Mouse (Mus musculus) C2C12 (cell line): ENCODE measurements around the gene Taok2. TPM values are rescaled to one million over a fixed set of nuclear protein-coding genes. Genes with fewer than 3 reads are reported as not detected.

ENCODE experiments used
- H3K27me3 ChIP-seq: one replicate; pipeline ENCODE4 v1.6.1; 2011; ENCODE audit not compliant: control insufficient read depth, insufficient read depth, insufficient read length
- H3K36me3 ChIP-seq: one replicate; pipeline ENCODE4 v1.6.1; 2011; ENCODE audit not compliant: control insufficient read depth, insufficient read depth
- H3K4me3 ChIP-seq: one replicate; pipeline ENCODE4 v1.5.1; 2011; ENCODE audit warnings: mild to moderate bottlenecking, control low read depth; ENCODE audit not compliant: poor library complexity, insufficient read depth, severe bottlenecking
- H3K79me2 ChIP-seq: one replicate; pipeline ENCODE4 v1.6.1; 2011; ENCODE audit not compliant: control insufficient read depth, insufficient read depth
- H3K79me3 ChIP-seq: one replicate; pipeline ENCODE4 v1.6.1; 2011; ENCODE audit warnings: low read depth, control low read depth
- H3ac ChIP-seq: one replicate; pipeline ENCODE3; 2011; ENCODE audit warnings: low read depth; ENCODE audit not compliant: control insufficient read depth, insufficient read length
- CEBPB ChIP-seq: IDR thresholded peaks from one replicate; pipeline ENCODE4 v1.6.1; 2011; ENCODE audit warnings: low read depth, mild to moderate bottlenecking, control low read depth, moderate library complexity
- CTCF ChIP-seq: IDR thresholded peaks from one replicate; pipeline ENCODE4 v1.5.1; 2011; ENCODE audit not compliant: control insufficient read depth, insufficient read depth, insufficient read length
- FOSL1 ChIP-seq: IDR thresholded peaks from one replicate; pipeline ENCODE4 v1.8.0; 2011; ENCODE audit warnings: mild to moderate bottlenecking, low read length; ENCODE audit not compliant: poor library complexity, insufficient read depth, severe bottlenecking
- MAX ChIP-seq: IDR thresholded peaks from one replicate; pipeline ENCODE4 v1.6.1; 2011; ENCODE audit warnings: mild to moderate bottlenecking, control low read depth
- MYOD1 ChIP-seq: IDR thresholded peaks from one replicate; pipeline ENCODE4 v1.6.1; 2011; ENCODE audit warnings: low read depth; ENCODE audit not compliant: control insufficient read depth, insufficient read length
- MYOG ChIP-seq: IDR thresholded peaks from one replicate; pipeline ENCODE4 v1.6.1; 2011; ENCODE audit not compliant: control insufficient read depth, insufficient read length; ENCODE audit errors: extremely low read depth
- USF1 ChIP-seq: IDR thresholded peaks from one replicate; pipeline ENCODE4 v1.6.1; 2011; ENCODE audit warnings: low read depth, mild to moderate bottlenecking, control low read depth, moderate library complexity
- long read RNA-seq, 2 experiments: library from polyadenylated mRNA; unstranded; transcript quantifications; one replicate each; pipeline ENCODE4 v2.0.0; 2019 to 2020
- polyA plus RNA-seq: library from polyadenylated mRNA; unstranded; fragments of >200 nt; fragmentation: generic; extraction: Trizol; gene quantifications from one replicate; pipeline ENCODE4 v1.2.1, GENCODE M21; 2012; ENCODE audit warnings: missing spikeins

Gene Taok2
- 27.9 TPM for polyA plus RNA-seq
- long read RNA-seq, experiment 1, partial matches to known transcripts: 2 of 4 reads
- long read RNA-seq, experiment 1, other reads (novel, unspliced or antisense): 2 of 4 reads
- long read RNA-seq, experiment 2, full-length matches to known transcripts: 18 of 45 reads
- long read RNA-seq, experiment 2, partial matches to known transcripts: 19 of 45 reads
- long read RNA-seq, experiment 2, other reads (novel, unspliced or antisense): 8 of 45 reads

DNA sequence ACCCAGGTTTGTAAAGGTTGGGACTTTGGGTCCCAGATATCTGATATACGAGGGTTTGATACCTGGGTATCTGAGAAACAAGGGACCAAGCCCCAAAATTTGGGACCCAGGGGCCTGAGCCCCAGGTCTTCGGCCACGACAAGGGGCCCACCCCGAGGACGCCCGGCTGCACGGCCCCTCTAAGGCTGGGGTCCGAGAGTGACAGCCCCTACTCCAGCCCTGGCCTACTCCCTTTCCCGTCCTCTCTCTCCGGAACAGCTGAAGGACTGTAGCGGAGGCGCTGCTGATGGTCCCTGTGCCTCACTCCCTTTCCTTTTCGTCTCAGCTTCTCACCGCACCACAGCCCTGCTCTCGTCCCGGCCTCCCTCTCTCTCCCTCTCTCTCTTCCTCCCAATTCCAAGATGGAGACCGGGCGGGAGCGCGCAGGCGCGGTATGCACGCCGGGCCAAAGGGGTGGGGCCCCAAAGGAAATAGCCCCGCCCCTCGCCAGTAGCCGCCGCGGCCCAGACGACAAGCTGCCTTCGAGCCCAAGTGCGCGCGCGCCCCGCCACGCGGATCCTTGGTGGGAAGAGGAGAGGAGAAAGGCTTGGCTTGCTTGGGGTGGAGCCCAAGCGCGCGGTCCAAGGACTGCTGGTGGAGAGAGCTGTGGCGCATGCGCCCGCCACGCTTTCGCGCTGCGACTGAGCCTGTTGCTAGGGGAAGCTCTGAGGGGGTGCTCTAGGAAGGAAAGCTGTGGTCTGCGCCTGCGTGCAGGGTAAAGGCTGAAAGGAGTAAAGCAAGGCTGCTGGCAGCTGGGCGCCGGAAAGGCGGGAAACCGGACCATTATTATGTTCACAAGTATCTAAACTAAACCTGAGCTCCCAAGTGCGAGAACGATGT is at the start of gene Taok2:
Gene Taok2, minus strand, starts transcription at position 418 of the 879 bp plus-strand sequence.
- TF ChIP-seq USF1 (no peak), MAX (peak; percentile 92)
- Histone ChIP-seq H3K36me3 (peaks cover 16% of the 10 kb centered on the region), H3K4me3 (peak within 1 kb of the TSS; percentile 86), H3K79me3 (peaks cover 30% of the 10 kb centered on the region), H3ac (peak within 1 kb of the TSS; percentile 100), H3K27me3 (no peaks in the 10 kb centered on the region), H3K79me2 (peaks cover 47% of the 10 kb centered on the region)

DNA sequence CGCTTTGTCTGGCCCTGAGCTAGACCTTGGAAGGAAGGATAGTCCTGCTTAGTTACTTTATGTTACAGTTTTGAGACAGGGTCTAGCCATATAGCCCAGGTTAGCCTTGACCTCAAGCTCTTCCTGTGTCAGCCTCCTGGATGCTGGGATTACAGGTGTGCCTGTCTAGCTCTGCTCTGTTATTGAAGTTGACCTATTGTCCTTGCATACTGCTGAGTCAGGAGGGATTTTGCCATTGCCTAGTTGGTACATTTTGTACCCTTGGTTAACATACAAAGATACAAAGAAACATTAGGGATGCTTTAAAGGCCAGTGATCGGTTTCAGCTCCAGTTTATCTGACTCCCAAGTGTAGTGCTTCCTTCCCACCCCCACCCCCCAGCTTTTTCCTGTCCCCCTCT is 48.1 kb upstream of the Taok2 start:
- Histone ChIP-seq H3K79me2 (peaks cover 13% of the 10 kb centered on the region), H3K36me3 (peaks cover 22% of the 10 kb centered on the region), H3K79me3 (no peaks in the 10 kb centered on the region), H3K27me3 (no peaks in the 10 kb centered on the region), H3ac (no peak overlapping the region), H3K4me3 (no peak overlapping the region)
- TF ChIP-seq CTCF (no peak), FOSL1 (no peak), MYOD1 (no peak), MYOG (no peak), USF1 (no peak), CEBPB (no peak), MAX (no peak)

DNA sequence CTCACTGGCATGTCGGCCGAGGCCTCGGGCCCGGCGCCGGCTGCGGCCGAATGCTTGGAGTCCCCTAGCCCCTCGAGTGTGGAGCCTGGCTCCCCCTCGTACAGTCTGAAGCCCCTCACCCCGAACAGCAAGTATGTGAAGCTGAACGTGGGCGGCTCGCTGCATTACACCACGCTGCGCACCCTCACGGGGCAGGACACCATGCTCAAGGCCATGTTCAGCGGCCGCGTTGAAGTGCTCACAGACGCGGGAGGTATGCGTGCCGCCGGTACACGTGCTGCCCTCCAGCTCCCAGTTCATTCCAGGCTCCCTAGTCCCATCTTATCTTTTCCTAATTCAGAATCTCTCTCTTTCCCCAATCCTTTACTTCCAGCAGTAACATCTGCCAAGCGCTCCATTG is 44.5 kb upstream of the Taok2 start:
- peak overlapping the region; percentile 95 for H3ac ChIP-seq
- H3K4me3 ChIP-seq: peak overlapping the region; percentile 60
- no peaks in the 10 kb centered on the region for H3K79me3 ChIP-seq
- no peaks in the 10 kb centered on the region for H3K27me3 ChIP-seq
- TF ChIP-seq MYOG (no peak), CTCF (no peak), USF1 (no peak), MAX (no peak), CEBPB (no peak), FOSL1 (no peak), MYOD1 (no peak)
- peaks cover 13% of the 10 kb centered on the region for H3K79me2 ChIP-seq
- H3K36me3 ChIP-seq: peaks cover 13% of the 10 kb centered on the region

DNA sequence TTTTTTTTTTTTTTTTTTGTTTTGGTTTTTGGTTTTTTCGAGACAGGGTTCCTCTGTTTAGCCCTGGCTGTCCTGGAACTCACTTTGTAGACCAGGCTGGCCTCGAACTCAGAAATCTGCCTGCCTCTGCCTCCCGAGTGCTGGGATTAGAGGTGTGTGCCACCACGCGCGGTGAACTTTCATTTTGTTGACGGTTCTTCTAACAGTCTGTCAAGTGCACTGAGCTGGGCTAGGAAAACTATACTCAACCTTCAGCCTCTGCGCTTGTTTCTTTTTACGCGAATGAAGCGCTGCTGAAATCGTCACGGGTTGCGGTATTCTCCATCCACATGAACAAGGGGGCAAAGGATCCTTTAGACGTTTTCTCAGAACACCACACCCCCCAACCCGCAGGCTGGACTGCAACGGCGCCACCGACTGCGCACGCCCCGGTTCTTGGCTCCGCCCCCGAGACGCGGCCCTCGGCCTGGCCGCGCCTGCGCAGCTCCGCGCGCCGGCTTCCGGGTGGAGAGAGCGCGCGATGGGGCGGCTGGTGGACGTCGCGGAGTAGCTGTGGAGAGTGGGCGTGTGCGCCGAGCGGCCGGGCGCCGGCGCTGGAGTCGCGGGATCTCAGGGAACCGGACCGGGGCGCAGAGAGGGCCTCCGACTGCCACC is 44.0 kb upstream of the Taok2 start, which contains the start of gene Kctd13:
Gene Kctd13, plus strand, starts transcription at position 496 of the 654 bp plus-strand sequence.
- H3K79me3 ChIP-seq: no peaks in the 10 kb centered on the region
- TF ChIP-seq CTCF (no peak), MAX (peak; percentile 11)
- peaks cover 13% of the 10 kb centered on the region for H3K36me3 ChIP-seq
- peak within 1 kb of the TSS; percentile 95 for H3ac ChIP-seq
- peak within 1 kb of the TSS; percentile 60 for H3K4me3 ChIP-seq
- no peaks in the 10 kb centered on the region for H3K27me3 ChIP-seq
- peaks cover 13% of the 10 kb centered on the region for H3K79me2 ChIP-seq

DNA sequence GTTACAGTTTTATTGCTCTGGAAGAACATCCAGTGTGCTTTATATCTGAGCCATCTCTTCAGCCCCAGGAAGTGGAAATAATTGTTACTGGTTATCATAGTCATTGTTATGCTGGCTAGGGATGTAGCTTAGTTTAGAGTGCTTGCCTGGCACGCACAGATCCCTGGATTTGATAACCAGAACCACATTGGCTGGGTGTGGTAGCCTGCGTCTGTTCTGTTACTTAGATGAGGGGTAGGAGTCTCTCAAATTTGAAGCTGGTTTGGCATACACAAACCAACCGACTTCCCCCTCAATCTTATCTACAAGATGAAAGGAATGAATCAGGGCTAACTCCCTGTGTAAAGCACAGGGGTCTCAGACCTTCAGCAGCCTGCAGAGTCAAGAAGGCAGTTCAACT is 41.8 kb upstream of the Taok2 start:
- Histone ChIP-seq H3K27me3 (no peaks in the 10 kb centered on the region), H3K36me3 (peaks cover 5% of the 10 kb centered on the region), H3K79me2 (peaks cover 13% of the 10 kb centered on the region), H3K4me3 (no peak overlapping the region), H3K79me3 (no peaks in the 10 kb centered on the region), H3ac (no peak overlapping the region)
- no peak for TF ChIP-seq MYOD1
- TF ChIP-seq CTCF: no peak
- no peak for TF ChIP-seq USF1
- no peak for TF ChIP-seq MAX
- TF ChIP-seq MYOG: no peak
- TF ChIP-seq CEBPB: no peak
- TF ChIP-seq FOSL1: no peak

DNA sequence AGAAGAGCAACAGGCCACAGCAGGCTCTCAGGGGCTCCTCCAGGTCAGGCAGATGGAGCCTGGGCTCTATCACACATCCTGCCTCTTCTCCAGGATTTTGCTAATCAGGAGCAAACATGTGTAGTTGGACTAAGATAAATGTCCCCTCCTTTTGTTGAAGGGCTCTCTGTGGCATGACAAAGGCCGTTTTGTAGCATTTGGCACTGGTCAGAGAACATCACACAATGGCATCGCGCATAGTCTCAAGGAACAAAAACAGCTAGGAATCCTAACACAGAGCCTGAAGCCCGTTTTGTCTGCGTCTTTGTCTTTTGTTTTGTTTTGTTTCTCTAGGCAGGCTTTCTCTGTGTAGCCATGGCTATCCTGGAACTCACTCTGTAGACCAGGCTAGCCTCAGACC is 39.5 kb upstream of the Taok2 start:
- Histone ChIP-seq H3K36me3 (no peaks in the 10 kb centered on the region), H3K27me3 (peaks cover 3% of the 10 kb centered on the region), H3K79me3 (no peaks in the 10 kb centered on the region), H3K4me3 (no peak overlapping the region), H3ac (no peak overlapping the region), H3K79me2 (peaks cover 2% of the 10 kb centered on the region)
- TF ChIP-seq MAX: no peak
- TF ChIP-seq FOSL1: no peak
- no peak for TF ChIP-seq USF1
- TF ChIP-seq MYOG: no peak
- TF ChIP-seq CEBPB: no peak
- no peak for TF ChIP-seq CTCF
